Mouse (Mus musculus) kidney, adult 2 months (tissue): ENCODE measurements at regions not wholly inside any gene's neighbourhood (a gene's known extent, or its start where the extent isn't known, plus 50 kb on each side); places are given as distances from the start of the nearest gene placed in this dataset.

ENCODE experiments used
- DNase-seq: peaks from one replicate; pipeline ENCODE4 v3.0.0; 2021
- H3K27ac ChIP-seq: fragments of 200-500 bp; 2 replicates; pipeline ENCODE4 v1.5.1; 2012; ENCODE audit warnings: low read depth, low read length, control low read depth, inconsistent platforms; ENCODE audit not compliant: insufficient read depth
- H3K27me3 ChIP-seq: fragments of 200-500 bp; replicated peaks from 2 replicates; pipeline ENCODE4 v1.6.1; 2012; ENCODE audit warnings: mild to moderate bottlenecking, moderate library complexity, low read length, inconsistent platforms; ENCODE audit not compliant: control insufficient read depth, insufficient read depth
- H3K36me3 ChIP-seq: fragments of 200-500 bp; 2 replicates; pipeline ENCODE4 v1.6.1; 2012; ENCODE audit warnings: mild to moderate bottlenecking, moderate library complexity, low read length, inconsistent platforms; ENCODE audit not compliant: control insufficient read depth, insufficient read depth
- H3K4me1 ChIP-seq: fragments of 200-500 bp; 2 replicates; pipeline ENCODE4 v1.6.1; 2011; ENCODE audit warnings: low read length; ENCODE audit not compliant: control insufficient read depth, insufficient read depth
- H3K4me3 ChIP-seq: fragments of 200-500 bp; 2 replicates; pipeline ENCODE4 v1.5.1; 2011; ENCODE audit warnings: mild to moderate bottlenecking, low read depth, low read length, control low read depth; ENCODE audit not compliant: insufficient read depth
- CTCF ChIP-seq: fragments of 200-500 bp; conservative IDR thresholded peaks from 2 replicates; pipeline ENCODE4 v1.5.1; 2011; ENCODE audit warnings: low read depth, mild to moderate bottlenecking, control low read depth, low read length, moderate library complexity, mixed read lengths; ENCODE audit not compliant: insufficient read depth, insufficient read length
- POLR2A ChIP-seq: fragments of 200-500 bp; IDR thresholded peaks from one replicate; pipeline ENCODE4 v1.6.1; 2011; ENCODE audit warnings: low read depth, low read length, control low read depth
- WGBS: fragments of 180-500 bp; shearing (Covaris S2); methylation state at CpG from one replicate; pipeline ENCODE4 v1.1.7; 2018; 5-methylcytosine and 5-hydroxymethylcytosine counted together

GRCm38 (mm10) chr16:79718230-79718629 lies 627.3 kb upstream of the Tmprss15 start:
- Histone ChIP-seq H3K27ac (no peak overlapping the region), H3K4me3 (no peak overlapping the region), H3K4me1 (no peaks in the 10 kb centered on the region), H3K36me3 (no peaks in the 10 kb centered on the region), H3K27me3 (no peaks in the 10 kb centered on the region)
- TF ChIP-seq CTCF = no peak
- no peak for TF ChIP-seq POLR2A
- no peak for DNase-seq
- 70% methylated on average over 1 of the region's 1 CpGs for WGBS

GRCm38 (mm10) chr16:79692444-79692843 lies 601.5 kb upstream of the Tmprss15 start:
- no peak overlapping the region for H3K4me3 ChIP-seq
- WGBS = 38% methylated on average over 2 of the region's 2 CpGs
- no peaks in the 10 kb centered on the region for H3K4me1 ChIP-seq
- no peak for DNase-seq
- H3K27ac ChIP-seq = no peak overlapping the region
- H3K36me3 ChIP-seq = no peaks in the 10 kb centered on the region
- TF ChIP-seq POLR2A = no peak
- no peak for TF ChIP-seq CTCF
- no peaks in the 10 kb centered on the region for H3K27me3 ChIP-seq

DNA sequence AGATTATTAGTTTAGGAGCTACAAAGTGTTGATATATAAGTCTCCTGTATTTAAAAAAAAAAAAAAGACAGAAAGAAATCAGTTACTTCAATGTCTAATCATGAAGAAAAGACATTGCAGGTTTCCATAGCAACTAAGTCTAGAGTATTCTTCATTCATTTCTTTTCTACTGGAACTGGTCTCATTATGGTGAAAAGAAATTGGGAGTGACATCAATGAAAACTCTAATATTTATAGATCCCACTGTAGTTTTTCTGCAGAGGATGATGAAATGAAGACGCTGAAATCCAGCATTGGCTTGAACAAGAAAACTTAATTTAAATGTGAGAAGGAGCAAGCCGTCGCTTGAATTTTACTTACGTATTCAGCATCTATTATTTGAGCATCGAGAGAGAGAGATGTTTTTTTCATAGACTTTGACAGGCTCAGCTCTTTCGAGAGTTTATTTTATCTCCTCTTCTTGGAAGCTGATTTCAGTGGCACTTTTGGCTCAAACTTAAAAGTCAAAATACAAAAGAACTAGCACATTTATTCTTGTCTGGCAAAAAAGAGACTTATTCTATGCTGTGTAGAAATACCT lies 560.4 kb upstream of the Tmprss15 start:
- H3K4me3 ChIP-seq = no peak overlapping the region
- no peak overlapping the region for H3K27ac ChIP-seq
- WGBS = 83% methylated on average over 6 of the region's 6 CpGs
- TF ChIP-seq POLR2A (no peak), CTCF (no peak)
- no peaks in the 10 kb centered on the region for H3K4me1 ChIP-seq
- no peaks in the 10 kb centered on the region for H3K36me3 ChIP-seq
- DNase-seq = no peak
- no peaks in the 10 kb centered on the region for H3K27me3 ChIP-seq

GRCm38 (mm10) chr16:79640898-79641297 lies 550.0 kb upstream of the Tmprss15 start:
- no peak overlapping the region for H3K27ac ChIP-seq
- no peaks in the 10 kb centered on the region for H3K27me3 ChIP-seq
- TF ChIP-seq CTCF (no peak), POLR2A (no peak)
- DNase-seq = no peak
- WGBS = 31% methylated on average over 3 of the region's 3 CpGs
- no peaks in the 10 kb centered on the region for H3K36me3 ChIP-seq
- no peak overlapping the region for H3K4me3 ChIP-seq
- H3K4me1 ChIP-seq = no peaks in the 10 kb centered on the region

GRCm38 (mm10) chr16:79627139-79627538 lies 536.2 kb upstream of the Tmprss15 start:
- H3K36me3 ChIP-seq = no peaks in the 10 kb centered on the region
- no peak overlapping the region for H3K4me3 ChIP-seq
- no peak for DNase-seq
- H3K4me1 ChIP-seq = no peaks in the 10 kb centered on the region
- no peak for TF ChIP-seq POLR2A
- no peak for TF ChIP-seq CTCF
- no peaks in the 10 kb centered on the region for H3K27me3 ChIP-seq
- WGBS = 65% methylated on average over 1 of the region's 1 CpGs
- H3K27ac ChIP-seq = no peak overlapping the region

GRCm38 (mm10) chr16:79611002-79611401 lies 520.1 kb upstream of the Tmprss15 start:
- Histone ChIP-seq H3K4me3 (no peak overlapping the region), H3K27ac (no peak overlapping the region), H3K36me3 (no peaks in the 10 kb centered on the region), H3K27me3 (no peaks in the 10 kb centered on the region), H3K4me1 (no peaks in the 10 kb centered on the region)
- 46% methylated on average over 5 of the region's 5 CpGs for WGBS
- DNase-seq = no peak
- no peak for TF ChIP-seq POLR2A
- no peak for TF ChIP-seq CTCF

GRCm38 (mm10) chr16:79590891-79591290 lies 500.0 kb upstream of the Tmprss15 start:
- WGBS = 58% methylated on average over 3 of the region's 3 CpGs
- no peak for DNase-seq
- no peak overlapping the region for H3K4me3 ChIP-seq
- no peaks in the 10 kb centered on the region for H3K27me3 ChIP-seq
- no peak overlapping the region for H3K27ac ChIP-seq
- no peaks in the 10 kb centered on the region for H3K4me1 ChIP-seq
- H3K36me3 ChIP-seq = no peaks in the 10 kb centered on the region
- no peak for TF ChIP-seq POLR2A
- TF ChIP-seq CTCF = no peak

GRCm38 (mm10) chr16:79585745-79586144 lies 494.8 kb upstream of the Tmprss15 start:
- Histone ChIP-seq H3K27me3 (no peaks in the 10 kb centered on the region), H3K36me3 (no peaks in the 10 kb centered on the region), H3K4me3 (no peak overlapping the region), H3K4me1 (no peaks in the 10 kb centered on the region), H3K27ac (no peak overlapping the region)
- DNase-seq = no peak
- TF ChIP-seq CTCF (no peak), POLR2A (no peak)
